Mouse (Mus musculus) testis, postnatal 10 days (tissue): Measurements from ENCODE around the gene Ing3.

Experiments
- DNase-seq: peaks from one replicate; pipeline ENCODE4 v3.0.0; 2021; ENCODE audit warnings: low spot score

The Ing3 gene

DNA sequence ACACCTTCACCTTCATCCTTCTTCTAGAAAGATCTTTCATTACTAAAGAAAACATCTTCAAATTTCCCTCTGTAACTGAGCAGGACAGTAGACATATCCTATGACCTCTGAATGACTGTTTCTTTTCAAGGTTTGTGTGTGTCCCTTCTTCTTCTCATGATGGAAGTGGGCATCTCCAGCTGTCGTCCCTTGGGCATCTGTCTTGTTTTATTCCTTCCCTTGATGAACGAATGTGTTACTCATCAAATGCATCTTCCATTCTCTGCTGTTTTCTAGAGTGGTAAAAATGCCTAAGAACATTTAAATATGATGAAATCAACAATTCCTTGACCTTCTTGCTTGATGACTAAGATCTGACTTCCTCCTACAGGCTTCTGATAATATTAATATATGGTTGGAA lies 43.7 kb downstream of the Ing3 start:
- no peak for DNase-seq

DNA sequence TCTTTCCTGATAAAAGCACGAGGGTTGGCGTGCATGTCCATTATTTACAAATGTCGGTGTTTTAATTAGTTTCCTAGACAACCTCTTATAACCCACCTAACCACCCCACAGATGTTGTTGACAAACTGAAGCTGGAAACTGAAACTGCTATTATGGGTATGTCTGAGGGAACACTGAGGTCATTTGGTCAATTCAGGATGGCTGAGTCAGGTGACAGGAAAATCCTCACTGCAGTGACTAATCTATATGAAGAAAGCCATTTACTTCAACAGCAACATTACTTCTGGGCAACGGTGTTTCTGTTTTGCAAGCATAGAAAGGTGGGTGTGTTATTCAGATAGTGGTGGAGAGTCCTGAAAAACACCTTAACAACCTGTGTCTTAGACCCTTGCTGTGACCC lies 48.8 kb downstream of the Ing3 start:
- DNase-seq, result no peak

DNA sequence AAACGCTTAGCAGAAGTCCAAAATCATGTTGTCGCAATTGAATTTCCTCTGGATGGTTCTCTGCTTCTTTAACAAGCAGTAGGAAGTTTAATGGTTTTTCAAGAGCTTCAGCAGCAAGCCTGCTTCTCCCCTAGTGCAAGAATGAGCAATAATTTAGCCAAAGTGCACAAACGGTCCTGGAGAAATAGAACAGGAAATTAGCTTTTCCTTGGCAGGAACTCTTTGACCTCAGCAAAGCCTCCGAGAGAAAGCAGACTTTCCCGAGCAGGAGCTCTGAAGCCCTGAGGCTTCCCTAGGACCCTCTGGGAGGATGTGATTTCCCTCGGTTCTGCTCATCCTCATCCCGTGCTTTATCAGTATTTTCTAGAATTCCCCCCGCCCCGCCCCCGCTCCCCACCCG lies 49.7 kb downstream of the Ing3 start:
- no peak for DNase-seq

DNA sequence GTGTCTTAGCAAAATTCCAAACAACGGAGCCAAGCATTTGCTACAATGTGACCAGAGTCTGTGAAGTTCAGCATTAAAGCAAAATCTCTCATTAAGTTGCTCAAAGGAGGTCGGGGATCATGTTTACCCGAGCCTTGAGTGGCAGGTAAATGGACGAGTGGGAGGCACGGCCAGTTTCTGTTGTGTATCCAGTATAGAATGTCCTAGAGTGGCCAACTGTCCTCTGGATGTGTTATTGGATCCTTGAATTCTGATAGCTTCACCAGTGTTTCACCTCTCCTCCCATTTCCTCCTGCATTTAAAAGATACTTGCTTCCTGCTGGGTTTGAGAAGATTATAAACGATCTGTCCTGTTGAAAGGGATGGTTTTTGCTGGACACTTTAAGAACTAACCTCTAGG lies 50.7 kb downstream of the Ing3 start:
- DNase-seq, result no peak

DNA sequence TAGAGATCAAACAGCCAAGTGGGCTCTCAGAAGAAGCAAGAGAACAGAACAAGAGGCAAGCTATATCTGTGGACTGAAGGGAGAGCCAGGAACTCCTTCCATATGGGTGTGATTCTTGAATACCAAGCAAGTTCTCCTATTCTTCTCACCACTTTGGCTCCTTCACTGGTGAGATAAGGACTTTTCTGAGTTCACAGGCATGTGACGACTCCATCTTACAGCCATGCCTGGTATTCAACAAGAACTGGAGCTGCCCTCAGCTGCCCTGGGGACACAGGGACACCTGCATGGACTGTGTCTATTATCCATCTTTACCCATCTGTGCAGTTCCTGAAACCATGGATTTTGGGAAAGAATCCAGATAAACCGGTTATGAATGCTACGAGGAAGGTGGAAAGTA lies 51.5 kb downstream of the Ing3 start:
- no peak for DNase-seq

DNA sequence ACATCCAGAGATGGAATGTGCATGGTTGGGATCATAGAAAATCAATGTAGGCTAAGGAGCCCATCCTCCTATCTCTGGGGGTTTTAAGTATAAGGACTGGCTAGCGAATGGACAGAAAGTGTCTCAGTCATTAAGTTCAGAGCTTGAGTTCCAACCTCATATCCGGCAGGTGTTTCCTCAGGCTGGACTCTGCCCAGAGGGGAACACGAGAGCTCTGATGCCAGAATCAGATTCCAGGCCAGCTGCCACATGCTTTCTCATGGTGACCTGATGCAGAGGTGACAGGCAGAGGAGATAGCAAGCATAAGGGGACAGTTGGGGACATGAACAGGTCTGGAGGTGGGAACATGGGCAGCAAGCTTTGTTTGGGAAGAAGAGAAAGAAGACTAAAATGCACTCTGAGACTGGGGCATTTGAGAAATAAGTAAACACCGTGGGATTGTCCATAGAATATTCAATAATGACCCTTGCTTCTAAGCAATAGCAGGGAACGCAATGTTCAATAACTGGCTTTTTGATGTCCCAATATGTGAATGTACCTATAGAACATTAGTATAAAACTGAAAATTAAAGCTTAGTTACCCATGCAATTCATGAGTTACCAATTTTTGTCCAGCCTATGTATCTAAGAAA lies 52.0 kb downstream of the Ing3 start:
- no peak for DNase-seq

DNA sequence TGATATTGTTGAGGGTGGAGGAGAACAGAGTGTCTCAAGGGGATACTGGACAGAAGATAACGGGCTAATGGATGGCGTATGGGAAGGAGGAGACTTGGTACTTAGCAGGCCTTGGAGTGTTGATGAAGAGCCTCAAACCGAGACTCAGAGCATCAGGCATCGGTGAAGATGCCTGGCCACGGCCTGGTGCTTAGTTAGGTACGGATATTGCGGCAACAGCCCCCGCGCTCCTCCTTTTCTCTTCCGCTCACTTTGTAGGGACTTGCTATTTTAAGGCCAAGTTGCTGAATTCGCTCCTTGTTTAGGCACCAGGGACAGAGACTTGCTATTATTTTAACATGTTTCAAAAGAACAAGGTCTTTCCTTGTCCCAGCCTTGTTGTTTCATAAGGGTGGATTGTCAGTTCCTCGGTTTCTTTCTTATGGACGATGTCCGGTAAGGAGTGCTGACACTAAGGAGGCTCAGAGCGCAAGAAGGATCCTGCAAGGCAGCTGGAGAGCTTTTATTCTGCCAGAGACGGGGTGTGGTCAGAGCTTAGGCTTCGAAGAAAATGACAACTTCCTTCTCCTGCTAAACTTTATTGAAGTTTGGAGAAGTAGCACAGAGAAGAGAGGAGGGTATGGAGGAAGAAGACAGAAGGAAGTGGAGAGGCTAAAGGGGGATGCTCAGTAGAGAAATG lies 53.3 kb downstream of the Ing3 start:
- no peak for DNase-seq

DNA sequence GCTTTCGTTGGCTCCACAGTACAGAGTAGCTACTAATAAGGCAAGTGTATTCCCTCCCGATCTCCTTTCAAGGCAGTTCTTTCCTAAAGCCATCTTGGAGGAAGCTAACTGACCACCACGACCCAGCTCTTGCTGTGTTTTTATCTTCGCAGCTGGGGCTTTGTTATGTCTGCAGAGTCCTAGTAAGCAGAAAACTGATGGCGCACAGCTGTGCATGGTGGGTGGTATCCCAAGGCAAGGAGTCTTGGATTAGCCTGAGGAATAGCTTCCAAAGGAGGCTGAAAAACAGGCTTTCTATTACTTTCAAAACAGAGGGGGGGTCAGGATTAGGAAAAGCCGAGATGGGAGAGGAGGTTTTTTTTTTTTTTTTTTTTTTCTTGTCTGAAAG lies 53.8 kb downstream of the Ing3 start:
- peak; percentile 62 for DNase-seq

DNA sequence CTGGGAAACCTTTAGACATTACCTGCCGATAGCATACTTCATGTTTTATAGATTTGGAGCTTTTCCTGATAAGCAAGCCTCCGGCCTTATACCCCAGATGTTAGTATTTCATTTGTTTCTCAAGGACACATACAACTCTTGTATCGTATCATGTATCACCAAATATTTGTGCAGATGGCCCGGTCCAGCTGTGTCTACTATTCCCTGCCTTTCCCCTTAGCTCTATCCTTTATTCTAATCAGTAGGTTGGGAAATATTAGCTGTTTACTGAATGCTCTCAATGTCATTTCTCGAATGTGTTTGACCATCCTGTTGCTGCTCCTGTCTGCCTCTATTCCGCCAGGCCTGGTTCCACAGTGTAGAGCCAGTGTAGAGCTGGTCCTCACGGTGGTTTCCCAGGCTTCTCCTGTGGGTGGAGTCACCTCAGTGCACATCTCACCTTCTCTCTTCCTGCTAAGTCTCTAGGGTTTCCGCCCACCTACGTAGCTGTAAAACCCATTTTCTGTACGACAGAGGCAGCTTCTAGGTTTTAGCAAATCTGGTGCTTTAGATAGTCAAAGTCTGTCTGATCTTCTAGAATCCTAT lies 54.7 kb downstream of the Ing3 start:
- no peak for DNase-seq

DNA sequence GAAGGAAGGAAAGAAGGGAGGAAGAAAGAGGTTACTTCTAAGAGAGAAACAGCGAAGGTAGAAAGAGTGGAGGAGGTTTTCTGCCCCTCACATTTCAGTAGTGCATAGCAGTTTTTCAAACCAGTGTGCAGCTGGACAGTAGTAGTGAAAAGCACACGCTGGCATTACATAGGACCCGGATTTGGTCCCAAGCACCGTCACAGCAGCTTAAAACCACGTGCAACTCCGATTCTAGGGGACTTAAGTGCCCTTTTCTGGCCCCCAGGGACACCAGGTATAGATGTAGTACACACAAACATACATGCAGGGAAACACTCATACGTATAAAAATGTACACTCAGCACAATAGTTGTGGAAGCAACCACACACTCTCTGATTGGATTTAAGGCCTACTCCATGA lies 59.0 kb downstream of the Ing3 start:
- no peak for DNase-seq

DNA sequence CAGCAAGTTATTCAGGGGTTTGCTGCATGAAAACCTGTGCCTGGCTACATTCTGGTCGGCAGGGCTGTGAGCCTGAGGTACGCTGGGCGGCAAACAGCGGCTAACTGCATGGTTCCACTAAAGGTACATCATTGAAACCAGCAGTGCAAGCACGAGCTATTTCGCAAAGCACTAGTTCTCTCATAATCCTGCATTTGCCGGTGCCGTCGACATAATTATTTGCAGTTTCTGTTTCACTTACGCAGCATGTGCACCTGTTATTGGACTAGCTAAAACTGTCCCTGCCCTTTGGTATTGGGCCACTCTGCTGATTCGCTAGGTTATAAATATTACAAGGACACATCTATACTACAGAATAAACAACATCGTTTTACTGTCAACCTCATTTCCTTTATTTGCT lies 60.9 kb downstream of the Ing3 start:
- DNase-seq, result no peak

DNA sequence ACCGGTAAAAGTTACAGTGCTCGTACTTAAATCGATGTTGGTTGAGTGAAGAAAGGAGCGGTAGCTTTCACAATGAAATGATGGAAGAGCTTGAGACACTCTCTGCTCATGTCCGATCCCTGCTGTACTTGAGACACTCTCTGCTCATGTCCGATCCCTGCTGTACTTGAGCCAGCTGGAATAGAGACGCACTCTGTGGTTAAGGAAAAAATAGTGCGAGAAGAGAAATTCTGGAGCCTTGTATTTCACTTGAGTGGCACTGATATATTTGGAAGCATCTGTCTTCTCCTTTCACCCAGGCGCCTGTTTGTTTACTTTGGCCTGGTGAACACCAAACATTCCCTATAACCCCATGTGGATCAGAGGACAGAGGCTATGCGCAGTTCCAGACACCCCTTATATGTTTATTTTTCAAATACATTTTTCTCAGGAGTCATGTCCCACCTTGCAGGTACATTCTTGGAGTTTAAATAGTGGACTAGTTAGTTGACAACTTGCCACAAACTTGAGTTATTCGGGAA lies 61.5 kb downstream of the Ing3 start:
- DNase-seq, result no peak

DNA sequence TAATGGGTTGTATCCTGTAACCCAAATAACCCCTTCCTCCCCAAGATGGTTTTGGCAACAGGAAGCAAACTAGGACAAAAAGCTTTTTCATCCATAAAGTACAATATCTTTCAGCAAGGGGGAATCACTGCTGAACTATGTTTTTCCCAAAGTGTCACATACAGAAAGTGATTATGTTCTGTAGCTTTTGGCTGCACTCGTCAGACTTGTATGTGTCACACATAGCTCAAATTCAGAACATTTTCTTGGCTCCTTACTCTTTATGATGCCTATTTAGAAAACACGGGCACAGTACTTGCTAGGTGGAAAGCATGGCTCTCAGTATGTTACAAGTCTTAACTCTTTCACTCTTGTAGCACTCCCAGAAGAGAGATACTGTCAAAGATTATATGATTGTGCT lies 62.2 kb downstream of the Ing3 start:
- DNase-seq, result no peak

DNA sequence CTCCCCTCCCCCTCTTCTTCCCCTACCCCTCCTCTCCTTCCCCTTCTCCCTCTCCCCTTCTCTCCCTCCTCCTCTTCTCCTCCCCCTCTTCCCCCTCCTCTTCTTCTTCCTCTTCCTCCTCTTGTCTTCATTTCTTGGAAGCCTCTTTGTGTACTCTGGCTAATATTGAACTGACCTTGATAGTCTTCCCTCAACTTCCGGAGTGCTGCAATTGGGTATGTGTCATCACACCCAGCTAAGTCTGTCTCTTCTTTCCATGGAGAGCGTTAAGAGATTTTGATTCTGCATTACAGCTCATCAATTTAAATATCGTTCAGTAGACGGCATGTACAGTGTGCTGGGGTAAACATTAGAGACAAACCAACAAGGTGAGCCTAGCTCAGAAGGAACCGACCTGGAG lies 62.7 kb downstream of the Ing3 start:
- no peak for DNase-seq

DNA sequence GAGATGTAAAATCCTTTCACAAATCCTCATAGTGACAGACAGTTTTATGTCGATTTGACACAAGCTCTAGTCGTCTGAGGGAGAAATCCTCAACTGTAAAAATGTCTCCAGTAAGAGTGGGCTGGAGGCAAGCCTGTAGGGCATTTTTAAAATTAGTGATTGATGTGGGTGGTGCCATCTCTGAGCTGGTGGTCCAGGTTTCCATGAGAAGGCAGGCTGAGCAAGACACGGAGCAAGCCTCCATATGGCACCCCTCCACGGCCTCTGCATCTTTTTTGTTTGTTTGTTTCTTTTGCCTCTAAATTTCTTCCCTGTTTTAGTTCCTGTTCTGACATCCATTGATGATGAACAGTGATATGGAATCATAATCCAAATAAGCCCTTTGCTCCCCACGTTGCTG lies 63.1 kb downstream of the Ing3 start:
- DNase-seq, result no peak

DNA sequence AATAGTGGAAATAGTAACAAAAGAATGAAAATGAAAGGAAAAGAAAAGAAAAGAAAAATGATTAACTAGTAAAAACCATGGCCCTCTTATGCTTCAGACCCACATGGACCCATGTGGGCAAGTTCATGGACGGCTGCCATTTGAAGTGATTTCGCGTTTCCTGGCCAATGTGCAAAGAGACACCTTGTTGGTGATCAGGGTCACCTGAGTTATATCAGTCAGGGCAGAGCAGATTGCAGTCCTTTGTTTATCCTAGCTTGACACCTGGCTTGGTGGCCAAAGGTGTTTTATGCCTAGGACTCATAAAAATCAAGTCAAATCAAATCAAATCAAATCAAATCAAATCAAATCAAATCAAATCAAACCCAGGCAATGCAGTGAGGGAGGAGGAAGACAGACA lies 64.0 kb downstream of the Ing3 start:
- DNase-seq, result no peak

DNA sequence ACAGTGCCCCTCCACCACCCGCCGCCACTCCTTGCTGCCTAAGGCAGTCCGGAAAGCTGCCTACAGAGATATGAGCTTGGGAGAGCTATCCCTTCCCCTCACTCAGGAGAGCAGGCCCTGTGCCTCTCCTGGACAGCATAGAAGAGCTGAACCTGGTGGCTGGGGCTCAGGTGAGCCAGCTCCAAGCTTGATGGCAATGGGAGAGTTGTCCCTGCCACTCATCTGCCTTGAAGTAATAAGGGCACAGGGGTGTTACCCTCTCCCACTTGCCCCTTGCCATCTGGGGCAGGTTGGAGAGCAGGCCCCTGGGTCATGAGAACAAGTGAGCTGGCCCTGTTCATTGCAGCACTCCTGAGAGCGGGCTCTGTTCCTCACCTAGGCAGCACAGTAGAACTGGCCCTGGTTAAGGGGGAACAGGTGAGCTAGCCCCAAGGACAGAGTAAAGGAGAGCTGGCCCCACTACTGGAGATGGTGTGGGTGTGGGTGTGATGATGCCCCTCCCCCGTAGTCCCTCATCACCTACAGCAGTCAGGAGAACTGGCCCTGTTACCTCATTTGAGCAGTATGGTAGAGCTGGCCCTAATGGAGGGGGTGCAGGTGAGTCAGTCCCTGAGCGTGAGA lies 65.0 kb downstream of the Ing3 start:
- DNase-seq, result no peak

DNA sequence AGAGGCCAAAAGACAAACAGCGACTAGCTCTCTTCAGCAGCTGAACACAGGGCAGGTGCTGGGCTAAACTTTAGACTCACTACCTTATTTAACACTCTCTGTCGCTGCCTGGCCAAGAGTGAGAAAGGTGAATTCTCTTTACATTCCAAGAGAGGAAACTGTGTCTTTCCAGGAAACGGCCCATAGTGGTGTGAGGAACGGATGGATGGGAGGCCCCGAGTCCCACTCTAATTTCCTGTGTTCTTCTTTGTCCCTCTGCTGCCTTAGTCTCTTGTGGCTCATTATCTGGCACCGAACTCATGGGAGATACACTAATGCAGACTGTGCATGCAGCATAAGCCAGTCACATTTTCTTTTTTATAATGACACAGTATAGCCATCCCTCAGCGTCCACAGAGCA lies 68.3 kb downstream of the Ing3 start:
- no peak for DNase-seq

DNA sequence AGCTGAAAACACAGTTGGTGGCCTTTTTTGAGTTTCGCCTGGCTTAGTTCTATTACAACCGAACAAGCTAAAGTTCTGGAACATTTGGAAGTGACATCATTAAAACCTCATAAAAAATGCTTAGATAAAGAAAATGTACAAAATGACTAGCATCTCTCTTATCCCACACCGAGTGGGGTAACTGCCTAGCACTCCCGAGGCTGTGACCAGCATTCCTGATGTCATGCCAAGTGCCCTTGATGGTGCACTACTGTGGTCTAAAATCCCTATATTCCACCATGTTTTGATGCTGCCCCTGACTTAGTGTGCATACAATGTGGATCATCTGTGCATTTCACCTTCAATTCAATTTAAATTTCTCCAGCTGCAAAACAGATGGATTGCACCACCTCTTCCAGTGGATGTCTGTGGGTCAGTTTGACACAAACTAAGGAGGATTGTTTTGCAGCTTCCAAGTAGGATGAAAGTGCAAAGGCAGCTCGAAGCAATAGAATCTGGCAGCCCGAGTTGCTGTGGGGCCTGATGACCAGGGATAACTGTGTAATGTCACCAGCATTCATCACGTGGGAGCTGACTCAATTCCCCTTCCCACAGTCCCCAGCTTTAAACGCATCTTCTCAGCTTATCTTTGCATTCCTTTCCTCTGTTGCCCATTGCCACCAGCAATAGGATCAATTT lies 69.5 kb downstream of the Ing3 start:
- no peak for DNase-seq

DNA sequence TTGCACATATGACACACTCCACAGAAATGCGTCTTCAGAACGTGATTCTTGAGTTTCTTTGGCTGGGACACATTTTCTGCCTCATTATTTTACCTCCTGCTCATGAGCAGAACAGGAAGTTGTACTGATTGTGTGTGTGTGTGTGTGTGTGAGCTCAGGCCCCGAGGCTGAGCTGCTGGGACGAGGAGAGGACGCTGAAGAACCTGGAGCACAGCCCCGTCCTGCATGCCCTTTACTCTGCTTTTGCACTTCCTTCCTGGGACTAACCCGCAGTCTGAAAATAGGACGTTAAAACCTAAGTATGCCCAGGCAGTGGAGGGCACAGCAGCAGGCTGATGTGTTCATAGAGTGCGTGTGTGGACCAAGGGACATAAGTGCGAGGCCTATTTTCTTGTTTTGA lies 70.3 kb downstream of the Ing3 start:
- DNase-seq, result no peak

DNA sequence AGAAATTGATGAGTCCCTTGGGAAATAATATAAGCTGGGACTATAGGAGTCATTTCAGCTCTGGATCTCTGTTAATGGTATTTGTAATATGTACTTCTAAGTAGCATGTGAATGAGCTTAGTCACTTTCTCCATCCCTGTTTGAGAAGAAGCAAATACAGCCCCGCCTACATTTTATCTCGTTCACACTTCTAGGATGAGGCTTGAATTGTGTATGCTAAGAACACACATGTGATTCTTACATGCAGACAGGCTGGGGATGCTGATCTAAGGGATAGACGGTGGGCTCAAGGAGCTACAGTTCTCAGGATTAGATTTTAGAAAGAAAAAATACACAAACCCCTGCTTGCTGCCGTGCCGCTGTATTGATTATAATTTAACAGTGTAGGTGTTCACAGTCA lies 71.3 kb downstream of the Ing3 start:
- DNase-seq, result no peak

DNA sequence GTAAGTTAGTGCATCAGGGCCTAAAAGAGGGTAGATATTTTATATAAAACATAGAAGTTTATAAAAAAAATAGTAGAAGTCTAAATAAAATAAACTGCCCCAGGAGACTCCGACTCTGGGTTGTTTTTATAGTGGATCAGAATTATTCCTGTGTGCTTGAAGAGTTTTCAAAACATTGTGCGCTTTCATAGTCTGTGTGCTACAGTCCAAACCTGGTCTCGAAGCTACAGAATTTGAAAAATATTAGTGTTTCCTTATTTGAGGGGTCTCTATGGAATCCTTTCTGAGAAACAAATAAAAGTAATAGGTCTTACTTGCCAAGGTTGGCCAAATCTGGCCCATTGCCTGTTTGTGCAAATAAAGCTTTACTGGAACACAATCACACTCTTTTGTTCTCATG lies 71.9 kb downstream of the Ing3 start:
- no peak for DNase-seq

DNA sequence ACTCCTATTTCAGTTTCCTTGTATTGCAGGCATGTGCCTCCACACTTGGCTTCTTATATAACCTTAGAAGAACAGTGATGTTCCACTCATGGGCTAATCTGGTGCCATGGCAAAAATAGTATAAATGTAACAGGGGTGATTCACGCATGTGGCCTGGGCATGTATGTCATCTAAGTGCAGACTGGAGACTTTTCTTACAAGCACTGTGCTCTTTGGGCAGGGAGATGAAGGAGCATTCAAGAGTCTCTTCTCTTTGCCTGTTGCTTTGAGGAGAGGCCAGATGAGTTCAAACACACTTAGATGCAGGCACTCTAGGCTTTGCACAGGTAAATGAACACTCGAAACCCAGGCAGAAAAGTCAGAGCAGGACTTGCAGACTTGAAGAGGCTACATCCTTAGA lies 74.8 kb downstream of the Ing3 start:
- no peak for DNase-seq
